In genomic region chr4:140906076-140906826, GRCm38 (mm10) we compare ENCODE assay signal across 8 mouse cellular contexts. TPM values are rescaled to one million over a fixed set of nuclear protein-coding genes. Genes with fewer than 3 reads are reported as not detected.
DNase-seq lines count a peak whose midpoint lies in the region; ATAC-seq and TF ChIP-seq lines count a peak whose summit lies in the region.

Gene Padi2, plus strand, starts transcription at chr4:140906344.

- no peaks in the 10 kb centered on the region for H3K9me3 ChIP-seq in hindbrain, embryonic 12.5 days (replicated peaks)

- no peak for TF ChIP-seq CTCF in thymus, adult 2 months (IDR thresholded peaks at IDR 0.05; ENCODE audit: borderline replicate concordance, control insufficient read depth, extremely low read depth, insufficient read depth, low read length, poor library complexity)

- no peak within 1 kb of the TSS for H3K27ac ChIP-seq in hindbrain, embryonic 12.5 days
- peak within 1 kb of the TSS; percentile 47; the same call in 1 of the 2 replicates for H3K27ac ChIP-seq in thymus, adult 2 months (ENCODE audit: control insufficient read depth, insufficient read depth, low read length)

- H3K27me3 ChIP-seq in hindbrain, embryonic 12.5 days: peaks cover 75% of the 10 kb centered on the region
- no peaks in the 10 kb centered on the region for H3K27me3 ChIP-seq in thymus, adult 2 months (ENCODE audit: control insufficient read depth, insufficient read depth, low read length)

- peak within 1 kb of the TSS; percentile 34 for H3K4me3 ChIP-seq in hindbrain, embryonic 12.5 days
- H3K4me3 ChIP-seq in thymus, adult 2 months (ENCODE audit: control insufficient read depth, insufficient read depth, low read length): peak within 1 kb of the TSS; percentile 58

- H3K9ac ChIP-seq in hindbrain, embryonic 12.5 days: peak within 1 kb of the TSS; percentile 33; the same call in 1 of the 2 replicates

- peaks cover 11% of the 10 kb centered on the region for H3K4me1 ChIP-seq in hindbrain, embryonic 12.5 days
- H3K4me1 ChIP-seq in thymus, adult 2 months (replicated peaks; ENCODE audit: control insufficient read depth, insufficient read depth, low read length): peaks cover 23% of the 10 kb centered on the region

- TF ChIP-seq POLR2A in thymus, adult 2 months (IDR thresholded peaks at IDR 0.05; ENCODE audit: control insufficient read depth, extremely low read depth, insufficient read depth, low read length, poor library complexity): peak; percentile 46; the same call in 1 of the 2 replicates

- DNase-seq in MEL-GATA-1-ER (ENCODE audit: extremely low read depth, low read depth): peak; percentile 59
- peak; percentile 39 for DNase-seq in cerebellum, adult 9-11 months
- peak; percentile 39 to 60 for DNase-seq in frontal cortex, postnatal 25 days (ENCODE audit: low spot score in 2 of 2)
- DNase-seq in layer of hippocampus, postnatal 14 days (ENCODE audit: low spot score in 2 of 2): peak; percentile 60 to 75
- peak; percentile 76 for DNase-seq in lung, postnatal 10 days
- peak; percentile 41 for DNase-seq in ovary, postnatal 10 days (ENCODE audit: low spot score)
- DNase-seq in thymus, adult 2 months: peak; percentile 85

- ATAC-seq in hindbrain, embryonic 12.5 days (ENCODE audit: low FRiP score): peak; percentile 70

- WGBS in hindbrain, embryonic 12.5 days: 2% methylated on average over 37 of the region's 37 CpGs
- 3% methylated on average over 36 of the region's 37 CpGs for WGBS in thymus, adult 2 months

- H3K36me3 ChIP-seq in hindbrain, embryonic 12.5 days: no peaks in the 10 kb centered on the region
- H3K36me3 ChIP-seq in thymus, adult 2 months (ENCODE audit: control insufficient read depth, insufficient read depth, low read length): no peaks in the 10 kb centered on the region

- peak within 1 kb of the TSS; percentile 66 for H3K4me2 ChIP-seq in hindbrain, embryonic 12.5 days (replicated peaks)

RNA-seq across cellular contexts. Expression of gene Padi2, which starts in this region (rescaled TPM):
- 2.6 and 3.7 TPM in 2 replicates for polyA plus RNA-seq in hindbrain, embryonic 12.5 days (2016; fragmentation: Nextera tagmentation; extraction: Ambion mirVana)
- total RNA-seq in layer of hippocampus, postnatal 14 days (2021): 10 to 100 TPM; 12.0 to 16.8 TPM
- 19.5 and 21.9 TPM in 2 replicates for polyA plus RNA-seq in thymus, adult 2 months (2012; rRNA removed)
